Mouse (Mus musculus) bone marrow, adult 2 months (tissue): ENCODE results near the gene Zscan21.
A peak's percentile ranks its signal among the peaks of the same experiment; 100 is the strongest.

ENCODE experiments used
- CTCF ChIP-seq: fragments of 200-500 bp; IDR thresholded peaks from 2 replicates; pipeline ENCODE4 v1.5.1; 2011; ENCODE audit warnings: low read length, control low read depth; ENCODE audit not compliant: control insufficient read depth, insufficient read depth
- POLR2A ChIP-seq: fragments of 200-500 bp; IDR thresholded peaks from 2 replicates; pipeline ENCODE4 v1.6.1; 2011; ENCODE audit warnings: low read depth, mild to moderate bottlenecking, control low read depth, low read length, borderline replicate concordance; ENCODE audit not compliant: control insufficient read depth

- no peak for TF ChIP-seq POLR2A
- peak; percentile 34 for TF ChIP-seq CTCF
Observed at GRCm38 (mm10) chr5:138137935-138138549, 21.3 kb downstream of the Zscan21 start.
